Mouse (Mus musculus) kidney, postnatal 0 days (tissue): Measurements from ENCODE around the gene Agtpbp1. TPM values are rescaled to one million over a fixed set of nuclear protein-coding genes. Genes with fewer than 3 reads are reported as not detected.
A peak's percentile ranks its signal among the peaks of the same experiment; 100 is the strongest.

Source experiments
- ATAC-seq: fragments of 200-750 bp; cut with Nextera tagmentation; replicated peaks from 2 replicates; pipeline ENCODE4 v1.8.0; 2017; ENCODE audit warnings: low read depth, moderate number of reproducible peaks, moderate TSS enrichment, moderate library complexity; ENCODE audit not compliant: low FRiP score
- DNase-seq: peaks from one replicate; pipeline ENCODE4 v3.0.0-alpha.2; 2016; ENCODE audit warnings: low spot score
- H3K27ac ChIP-seq: fragments of 300-500 bp; sonication (generic); 2 replicates; pipeline ENCODE4 v1.5.1; 2014; ENCODE audit warnings: mild to moderate bottlenecking
- H3K27me3 ChIP-seq: fragments of 300-500 bp; sonication (generic); 2 replicates; pipeline ENCODE4 v1.6.1; 2014; ENCODE audit warnings: low read length, mixed read lengths; ENCODE audit not compliant: insufficient read depth
- H3K36me3 ChIP-seq: fragments of 300-500 bp; sonication (generic); 2 replicates; pipeline ENCODE4 v1.6.1; 2014; ENCODE audit warnings: low read length, mixed read lengths; ENCODE audit not compliant: insufficient read depth
- H3K4me1 ChIP-seq: fragments of 300-500 bp; sonication (generic); replicated peaks from 2 replicates; pipeline ENCODE4 v1.6.1; 2014; ENCODE audit warnings: antibody characterized with exemption, low read length, mixed read lengths; ENCODE audit not compliant: insufficient read depth
- H3K4me2 ChIP-seq: fragments of 300-500 bp; sonication (generic); 2 replicates; pipeline ENCODE4 v1.6.1; 2014; ENCODE audit warnings: mild to moderate bottlenecking, low read length, moderate library complexity, mixed read lengths
- H3K4me3 ChIP-seq: fragments of 300-500 bp; sonication (generic); replicated peaks from 2 replicates; pipeline ENCODE4 v1.5.1; 2014; ENCODE audit warnings: low read depth, low read length
- H3K9ac ChIP-seq: fragments of 300-500 bp; sonication (generic); 2 replicates; pipeline ENCODE4 v1.6.1; 2014; ENCODE audit warnings: low read depth, low read length
- H3K9me3 ChIP-seq: fragments of 300-500 bp; sonication (generic); replicated peaks from 2 replicates; pipeline ENCODE4 v1.6.1; 2016; ENCODE audit warnings: low read length, inconsistent platforms, mixed read lengths
- CTCF ChIP-seq: IDR thresholded peaks from 2 replicates; pipeline ENCODE4 v1.5.1; 2016; ENCODE audit warnings: antibody characterized with exemption, low read depth, mild to moderate bottlenecking, moderate library complexity
- WGBS: fragments of 180-500 bp; shearing (Covaris S2); extraction: QIAGEN DNeasy Blood & Tissue Kit; methylation state at CpG from one replicate; pipeline ENCODE4 v1.1.7; 2014; 5-methylcytosine and 5-hydroxymethylcytosine counted together
- polyA plus RNA-seq: library from polyadenylated mRNA; unstranded; fragments of >200 nt; fragmentation: Nextera tagmentation; extraction: Ambion mirVana; gene quantifications from 2 replicates; pipeline ENCODE4 v1.2.1, GENCODE M21; 2015

Gene Agtpbp1
- polyA plus RNA-seq, 1 experiment from 2014 or later: 10.1 TPM

DNA sequence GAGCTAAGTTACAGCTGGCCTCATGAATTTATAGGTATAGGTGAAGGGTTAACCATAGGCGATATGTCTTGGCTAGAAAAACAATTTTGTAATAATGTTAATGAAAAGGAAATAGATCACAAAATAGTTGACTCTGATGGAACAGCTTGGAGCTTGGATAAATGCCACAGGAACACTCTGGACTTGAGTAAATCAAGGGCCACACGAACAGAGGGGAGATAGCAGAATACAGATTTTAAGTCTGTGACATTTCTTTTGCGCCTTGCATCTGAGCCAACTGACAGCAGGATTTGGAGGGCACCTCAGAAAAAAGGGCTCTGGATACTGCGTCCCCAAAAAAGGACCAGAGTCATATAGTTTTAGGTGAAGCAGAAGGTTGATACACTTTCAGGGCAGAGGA lies 20.5 kb downstream of the Agtpbp1 start:
- WGBS: 71% methylated on average over 4 of the region's 4 CpGs
- H3K27me3 ChIP-seq: no peaks in the 10 kb centered on the region
- H3K4me1 ChIP-seq: no peaks in the 10 kb centered on the region
- no peak for TF ChIP-seq CTCF
- no peak overlapping the region for H3K4me2 ChIP-seq
- no peaks in the 10 kb centered on the region for H3K36me3 ChIP-seq
- ATAC-seq (no peak), DNase-seq (no peak)
- H3K9ac ChIP-seq: no peak overlapping the region
- H3K9me3 ChIP-seq: no peaks in the 10 kb centered on the region
- no peak overlapping the region for H3K27ac ChIP-seq
- H3K4me3 ChIP-seq: no peak overlapping the region

DNA sequence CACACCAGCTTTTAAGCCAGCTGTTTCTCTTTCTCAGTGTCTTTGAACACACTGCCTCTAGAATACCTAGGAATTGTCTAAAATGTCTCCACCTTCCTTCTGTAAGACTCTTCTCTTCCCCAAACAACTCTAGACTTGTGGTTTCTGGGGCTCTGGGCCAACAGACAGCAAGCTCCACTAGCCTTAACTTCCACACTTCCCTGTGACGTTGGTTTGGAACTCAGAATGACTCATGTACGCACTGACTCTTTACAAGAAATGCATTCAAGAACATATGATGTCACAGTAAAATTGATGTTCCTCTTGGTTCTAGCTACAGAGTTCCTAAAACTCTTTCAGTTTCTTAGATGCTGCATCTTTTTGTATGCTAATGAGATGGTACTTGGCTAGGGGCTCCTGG lies 22.6 kb downstream of the Agtpbp1 start:
- H3K36me3 ChIP-seq: no peaks in the 10 kb centered on the region
- no peak for TF ChIP-seq CTCF
- no peak for DNase-seq
- H3K4me2 ChIP-seq: no peak overlapping the region
- H3K9me3 ChIP-seq: no peaks in the 10 kb centered on the region
- H3K4me1 ChIP-seq: 0 out of 2 replicates have a peak, but pooled peaks cover 3% of the 10 kb centered on the region
- no peak for ATAC-seq
- H3K27me3 ChIP-seq: no peaks in the 10 kb centered on the region
- no peak overlapping the region for H3K4me3 ChIP-seq
- WGBS: 86% methylated on average over 2 of the region's 2 CpGs
- no peak overlapping the region for H3K27ac ChIP-seq
- H3K9ac ChIP-seq: no peak overlapping the region

DNA sequence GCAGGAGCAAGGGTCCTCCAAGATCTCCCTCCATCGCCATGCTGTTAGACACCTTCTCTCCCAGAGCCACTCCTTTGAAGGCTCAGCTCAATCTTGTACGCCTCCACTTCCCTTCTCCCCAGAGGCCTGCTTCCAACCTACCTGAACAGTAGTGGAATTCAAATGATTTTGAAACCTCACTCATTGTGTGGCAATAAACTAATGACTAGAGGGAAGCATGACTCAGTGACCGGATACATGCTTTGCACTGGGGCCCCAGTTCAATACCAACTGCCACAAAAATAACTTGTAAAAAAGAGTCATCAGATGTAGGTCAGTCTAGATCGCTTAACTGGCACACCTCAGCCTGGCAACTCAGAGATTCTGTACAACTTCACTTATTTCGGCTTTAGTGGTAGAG lies 26.3 kb downstream of the Agtpbp1 start:
- ATAC-seq: no peak
- no peak overlapping the region for H3K4me3 ChIP-seq
- no peaks in the 10 kb centered on the region for H3K9me3 ChIP-seq
- H3K36me3 ChIP-seq: no peaks in the 10 kb centered on the region
- peaks cover 12% of the 10 kb centered on the region; the same call in 1 of the 2 replicates for H3K4me1 ChIP-seq
- no peak overlapping the region for H3K4me2 ChIP-seq
- no peak for TF ChIP-seq CTCF
- WGBS: 88% methylated on average over 5 of the region's 5 CpGs
- no peak overlapping the region for H3K9ac ChIP-seq
- no peaks in the 10 kb centered on the region for H3K27me3 ChIP-seq
- DNase-seq: no peak
- no peak overlapping the region for H3K27ac ChIP-seq

DNA sequence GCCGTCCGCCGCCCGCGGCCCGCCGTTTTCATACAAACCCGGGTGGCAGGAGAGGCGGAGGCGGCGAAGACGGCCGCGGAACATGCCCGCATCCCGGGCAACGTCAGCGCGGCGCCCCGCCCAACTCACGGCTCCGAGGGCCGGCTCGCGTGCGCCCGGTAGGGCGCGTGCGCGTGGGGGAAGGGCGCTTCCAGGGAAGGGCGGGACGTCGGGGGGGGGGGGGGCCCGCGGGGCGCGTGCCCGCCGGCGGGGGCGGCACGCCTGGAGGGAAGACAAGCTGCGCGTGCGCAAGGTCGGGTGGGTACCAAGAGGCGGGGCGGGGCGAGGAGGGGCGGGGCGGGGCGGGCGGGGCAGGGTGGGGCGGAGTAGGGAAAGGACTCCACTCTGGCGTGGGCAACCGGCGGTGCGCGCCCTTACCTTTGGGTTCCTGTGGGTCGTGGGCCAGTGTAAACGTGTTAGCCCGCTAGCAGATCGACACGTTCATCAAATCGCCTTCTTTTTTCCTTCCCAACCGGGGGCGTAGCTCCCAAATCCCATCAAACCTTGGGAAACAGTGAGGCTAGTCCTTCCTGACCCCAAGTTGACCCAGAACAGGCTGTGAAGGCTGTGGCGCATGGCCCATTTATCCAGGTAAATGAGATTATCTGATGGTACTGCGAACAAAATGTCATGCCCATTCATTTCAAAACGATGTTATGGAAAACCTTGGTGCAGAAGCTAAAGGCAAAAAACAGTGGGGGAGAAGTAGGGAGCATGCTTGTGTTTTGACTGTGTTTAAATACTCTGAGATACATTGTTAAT lies 27.6 kb downstream of the Agtpbp1 start:
- peak overlapping the region; percentile 80 for H3K4me3 ChIP-seq
- ATAC-seq: peak; percentile 88
- no peaks in the 10 kb centered on the region for H3K36me3 ChIP-seq
- no peak for TF ChIP-seq CTCF
- peak overlapping the region; percentile 83 for H3K4me2 ChIP-seq
- H3K27me3 ChIP-seq: no peaks in the 10 kb centered on the region
- H3K9ac ChIP-seq: peak overlapping the region; percentile 78
- H3K27ac ChIP-seq: peak overlapping the region; percentile 81
- WGBS: under 1% methylated on average over 35 of the region's 73 CpGs
- peak; percentile 86 for DNase-seq
- peaks cover 12% of the 10 kb centered on the region; the same call in 1 of the 2 replicates for H3K4me1 ChIP-seq
- H3K9me3 ChIP-seq: no peaks in the 10 kb centered on the region

DNA sequence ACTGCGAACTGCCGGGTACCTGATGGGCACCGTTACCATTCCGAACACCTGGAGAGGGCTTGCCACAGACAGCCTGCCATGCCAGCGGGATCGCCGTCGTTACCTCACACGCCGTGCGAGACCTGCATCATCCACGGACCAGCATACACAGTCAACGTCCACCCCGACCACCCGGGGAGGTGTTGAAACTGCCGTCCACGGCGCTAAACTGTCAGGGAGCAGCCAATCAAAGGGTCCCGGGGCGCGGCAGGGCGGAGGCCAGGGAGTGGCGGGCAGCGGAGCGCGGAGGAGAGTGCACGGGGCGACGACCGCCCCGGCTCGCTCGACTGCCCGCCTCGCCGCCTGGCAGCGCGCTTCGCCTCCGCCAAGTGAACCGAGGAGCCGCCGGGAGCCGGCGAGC lies 28.4 kb downstream of the Agtpbp1 start:
- H3K4me2 ChIP-seq: peak overlapping the region; percentile 83
- DNase-seq (peak; percentile 74), ATAC-seq (peak; percentile 84)
- TF ChIP-seq CTCF: no peak
- H3K4me1 ChIP-seq: peaks cover 12% of the 10 kb centered on the region; the same call in 1 of the 2 replicates
- peak overlapping the region; percentile 81 for H3K27ac ChIP-seq
- peak overlapping the region; percentile 80 for H3K4me3 ChIP-seq
- H3K27me3 ChIP-seq: no peaks in the 10 kb centered on the region
- H3K36me3 ChIP-seq: no peaks in the 10 kb centered on the region
- WGBS: 1% methylated on average over 26 of the region's 45 CpGs
- H3K9ac ChIP-seq: peak overlapping the region; percentile 78
- H3K9me3 ChIP-seq: no peaks in the 10 kb centered on the region

DNA sequence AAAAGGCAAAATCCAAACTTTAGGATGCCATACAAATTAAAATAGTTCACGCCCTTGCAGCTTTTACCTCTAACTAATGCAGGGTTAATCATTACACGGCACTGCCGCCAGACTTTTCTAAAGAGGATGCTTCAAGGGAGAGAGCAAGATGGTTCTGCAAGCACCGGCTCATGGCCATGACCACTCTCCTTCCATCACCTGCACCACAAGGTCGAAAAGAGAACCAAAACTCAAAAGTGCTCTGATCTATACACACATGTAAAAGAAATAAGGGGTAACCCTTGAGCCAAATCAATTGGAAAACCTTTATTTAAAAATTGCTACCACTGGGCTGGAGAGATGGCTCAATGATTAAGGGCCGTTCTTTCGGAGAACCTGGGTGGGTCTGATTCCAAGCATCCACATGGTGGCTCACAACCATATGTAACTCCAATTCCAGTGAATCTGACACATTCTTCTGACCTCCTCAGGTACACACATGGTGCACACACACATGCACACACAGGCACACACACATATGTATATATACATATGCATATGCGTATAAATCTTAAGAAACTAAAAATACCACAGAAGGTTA lies 29.3 kb downstream of the Agtpbp1 start:
- Histone ChIP-seq H3K27me3 (no peaks in the 10 kb centered on the region), H3K9me3 (no peaks in the 10 kb centered on the region), H3K27ac (no peak overlapping the region), H3K36me3 (no peaks in the 10 kb centered on the region), H3K4me1 (peaks cover 12% of the 10 kb centered on the region; the same call in 1 of the 2 replicates), H3K4me2 (peak overlapping the region; percentile 83), H3K9ac (no peak overlapping the region), H3K4me3 (0 out of 2 replicates have a peak overlapping the region, but pooled peaks have one; percentile 80)
- 62% methylated on average over 8 of the region's 8 CpGs for WGBS
- ATAC-seq (no peak), DNase-seq (no peak)
- no peak for TF ChIP-seq CTCF
